Mouse (Mus musculus) fat pad, adult 2 months (tissue): ENCODE data around the gene Vmn1r143.
"Not testable (repeated sequence)": the region's sequence is repeated elsewhere in the genome, so short reads cannot be mapped to it uniquely, and the experiment has no call there.

ENCODE experiments used
- DNase-seq: peaks from one replicate; pipeline ENCODE4 v3.0.0-alpha.2; 2011; ENCODE audit warnings: low read depth, low spot score; ENCODE audit errors: extremely low read depth

Vmn1r143 gene

GRCm38 (mm10) chr7:22189077-22189476, at the start of gene Vmn1r143:
Vmn1r143 (plus strand) TSS chr7:22189377.
- not testable (repeated sequence) for DNase-seq

GRCm38 (mm10) chr7:22163935-22164334, 25.2 kb upstream of the Vmn1r143 start, which contains the start of gene Vmn1r142:
Vmn1r142 (minus strand) TSS chr7:22164035.
- not testable (repeated sequence) for DNase-seq

- DNase-seq = not testable (repeated sequence)
Measured at GRCm38 (mm10) chr7:22201164-22201563, 12.0 kb downstream of the Vmn1r143 start, which contains the start of gene Gm8653. Gm8653 (minus strand) TSS chr7:22201264.

GRCm38 (mm10) chr7:22229384-22229783, 40.2 kb downstream of the Vmn1r143 start, which contains the start of gene Gm8453:
Gm8453 (minus strand) TSS chr7:22229484.
- DNase-seq = not testable (repeated sequence)
